ENCODE assay signal across 23 mouse cellular contexts in genomic region chr1:162328673-162329072, GRCm38 (mm10).
DNase-seq lines count a peak whose midpoint lies in the region; ATAC-seq and TF ChIP-seq lines count a peak whose summit lies in the region.
"Had no signal": no experiment of that assay in that cellular context is flagged by ENCODE, and none has a peak within 500 bp of the region (broad histone marks: within the 10 kb centered on the region; RNA-seq: fewer than 3 reads in every experiment).

No protein-coding gene starts in this region.

- no peak for TF ChIP-seq CTCF in hindbrain, postnatal 0 days (IDR thresholded peaks at IDR 0.05; ENCODE audit: low read depth)

- 55% methylated on average over 4 of the region's 4 CpGs for WGBS in forebrain, embryonic 13.5 days
- WGBS in forebrain, embryonic 15.5 days: 57% methylated on average over 4 of the region's 4 CpGs
- WGBS in hindbrain, postnatal 0 days: 68% methylated on average over 4 of the region's 4 CpGs
- 74% methylated on average over 4 of the region's 4 CpGs for WGBS in hindbrain, embryonic 13.5 days
- WGBS in limb, embryonic 11.5 days: 47% methylated on average over 4 of the region's 4 CpGs

- H3K27me3 ChIP-seq in forebrain, embryonic 13.5 days: no peaks in the 10 kb centered on the region
- H3K27me3 ChIP-seq in forebrain, embryonic 15.5 days: no peaks in the 10 kb centered on the region
- H3K27me3 ChIP-seq in hindbrain, postnatal 0 days (ENCODE audit: insufficient read depth, low read length): no peaks in the 10 kb centered on the region
- H3K27me3 ChIP-seq in hindbrain, embryonic 13.5 days: no peaks in the 10 kb centered on the region
- no peaks in the 10 kb centered on the region for H3K27me3 ChIP-seq in limb, embryonic 11.5 days (ENCODE audit: control insufficient read depth, insufficient read depth, low read length)
- H3K27me3 ChIP-seq: heart, embryonic 13.5 days; liver, embryonic 15.5 days; lung, embryonic 15.5 days; neural tube, embryonic 15.5 days had no signal

- H3K36me3 ChIP-seq in forebrain, embryonic 13.5 days (ENCODE audit: poor library complexity, severe bottlenecking): no peaks in the 10 kb centered on the region
- H3K36me3 ChIP-seq in forebrain, embryonic 15.5 days: no peaks in the 10 kb centered on the region
- no peaks in the 10 kb centered on the region for H3K36me3 ChIP-seq in hindbrain, postnatal 0 days (ENCODE audit: insufficient read depth, low read length)
- H3K36me3 ChIP-seq in hindbrain, embryonic 13.5 days: no peaks in the 10 kb centered on the region
- H3K36me3 ChIP-seq in limb, embryonic 11.5 days (ENCODE audit: control insufficient read depth, insufficient read depth, low read length): no peaks in the 10 kb centered on the region
- H3K36me3 ChIP-seq: heart, embryonic 13.5 days; liver, embryonic 15.5 days; lung, embryonic 15.5 days; neural tube, embryonic 15.5 days had no signal

- peak; percentile 42; the same call in 1 of the 2 replicates for ATAC-seq in forebrain, embryonic 13.5 days
- no peak for ATAC-seq in forebrain, embryonic 15.5 days (replicated peaks)
- ATAC-seq in hindbrain, postnatal 0 days: peak; percentile 32; the same call in 1 of the 2 replicates
- no peak; the same call in none of the 2 replicates for ATAC-seq in hindbrain, embryonic 13.5 days (ENCODE audit: low FRiP score)
- ATAC-seq in limb, embryonic 11.5 days (ENCODE audit: insufficient number of reproducible peaks, low FRiP score, low TSS enrichment, low read depth): no peak
- no peak for ATAC-seq in activated CD4-positive, CD25-positive, alpha-beta regulatory T cell, adult 4 months
- ATAC-seq: CD4-positive, CD25-positive, alpha-beta regulatory T cell, adult 4 months; intestine, postnatal 0 days had no signal

- H3K4me3 ChIP-seq in forebrain, embryonic 13.5 days: no peak overlapping the region
- H3K4me3 ChIP-seq in forebrain, embryonic 15.5 days: no peak overlapping the region
- H3K4me3 ChIP-seq in hindbrain, postnatal 0 days (ENCODE audit: low read length): no peak overlapping the region
- H3K4me3 ChIP-seq in hindbrain, embryonic 13.5 days: no peak overlapping the region
- no peak overlapping the region for H3K4me3 ChIP-seq in limb, embryonic 11.5 days (ENCODE audit: low read depth, low read length)
- H3K4me3 ChIP-seq: heart, embryonic 13.5 days; liver, embryonic 15.5 days; lung, embryonic 15.5 days; neural tube, embryonic 15.5 days had no signal

- no peaks in the 10 kb centered on the region for H3K9me3 ChIP-seq in forebrain, embryonic 13.5 days (replicated peaks)
- no peaks in the 10 kb centered on the region for H3K9me3 ChIP-seq in forebrain, embryonic 15.5 days
- no peaks in the 10 kb centered on the region for H3K9me3 ChIP-seq in hindbrain, postnatal 0 days (ENCODE audit: low read length)
- no peaks in the 10 kb centered on the region for H3K9me3 ChIP-seq in hindbrain, embryonic 13.5 days
- no peaks in the 10 kb centered on the region; the same call in 1 of the 2 replicates for H3K9me3 ChIP-seq in limb, embryonic 11.5 days (ENCODE audit: control insufficient read depth, low read length)
- H3K9me3 ChIP-seq: heart, embryonic 13.5 days; liver, embryonic 15.5 days; lung, embryonic 15.5 days; neural tube, embryonic 15.5 days had no signal

- no peak for DNase-seq in hindbrain, postnatal 0 days (ENCODE audit: low spot score)
- DNase-seq in limb, embryonic 11.5 days (ENCODE audit: low spot score): peak; percentile 21
- no peak for DNase-seq in urinary bladder, postnatal 14 days (ENCODE audit: low spot score)
- DNase-seq: adrenal gland, adult 8-10 months; cerebellum, adult 11-12 months; cerebellum, postnatal 10 days; kidney, postnatal 36 days; layer of hippocampus, postnatal 36 days; liver; lung, postnatal 4 days; right cerebral cortex, adult 18-20 months; thymus, adult 18-20 months; thymus, postnatal 4 days had no signal

- H3K4me2 ChIP-seq in forebrain, embryonic 13.5 days: no peak overlapping the region
- no peak overlapping the region for H3K4me2 ChIP-seq in forebrain, embryonic 15.5 days (replicated peaks)
- no peak overlapping the region for H3K4me2 ChIP-seq in hindbrain, postnatal 0 days (ENCODE audit: low read depth, low read length)
- H3K4me2 ChIP-seq in hindbrain, embryonic 13.5 days: no peak overlapping the region
- no peak overlapping the region for H3K4me2 ChIP-seq in limb, embryonic 11.5 days (ENCODE audit: low read depth, severe bottlenecking)
- H3K4me2 ChIP-seq: heart, embryonic 13.5 days; liver, embryonic 15.5 days; lung, embryonic 15.5 days; neural tube, embryonic 15.5 days had no signal

- no peak overlapping the region for H3K27ac ChIP-seq in forebrain, embryonic 13.5 days
- H3K27ac ChIP-seq in forebrain, embryonic 15.5 days (replicated peaks): no peak overlapping the region
- H3K27ac ChIP-seq in hindbrain, postnatal 0 days: no peak overlapping the region
- H3K27ac ChIP-seq in hindbrain, embryonic 13.5 days: no peak overlapping the region
- peak overlapping the region; percentile 42; the same call in 1 of the 2 replicates for H3K27ac ChIP-seq in limb, embryonic 11.5 days (replicated peaks; ENCODE audit: low read depth, low read length)
- H3K27ac ChIP-seq: heart, embryonic 13.5 days; liver, embryonic 15.5 days; lung, embryonic 15.5 days; neural tube, embryonic 15.5 days had no signal

- no peak overlapping the region for H3K9ac ChIP-seq in forebrain, embryonic 13.5 days
- no peak overlapping the region for H3K9ac ChIP-seq in forebrain, embryonic 15.5 days (replicated peaks)
- no peak overlapping the region for H3K9ac ChIP-seq in hindbrain, postnatal 0 days (replicated peaks; ENCODE audit: low read length)
- H3K9ac ChIP-seq in hindbrain, embryonic 13.5 days: no peak overlapping the region
- H3K9ac ChIP-seq in limb, embryonic 11.5 days (ENCODE audit: low read length): no peak overlapping the region
- H3K9ac ChIP-seq: heart, embryonic 13.5 days; liver, embryonic 15.5 days; lung, embryonic 15.5 days; neural tube, embryonic 15.5 days had no signal

- peaks cover 6% of the 10 kb centered on the region; the same call in 1 of the 2 replicates for H3K4me1 ChIP-seq in forebrain, embryonic 13.5 days
- H3K4me1 ChIP-seq in forebrain, embryonic 15.5 days: peaks cover 6% of the 10 kb centered on the region; the same call in 1 of the 2 replicates
- H3K4me1 ChIP-seq in hindbrain, postnatal 0 days (ENCODE audit: insufficient read depth, low read length): no peaks in the 10 kb centered on the region
- H3K4me1 ChIP-seq in hindbrain, embryonic 13.5 days (replicated peaks): peaks cover 11% of the 10 kb centered on the region; the same call in 1 of the 2 replicates
- peaks cover 6% of the 10 kb centered on the region; the same call in 1 of the 2 replicates for H3K4me1 ChIP-seq in limb, embryonic 11.5 days (ENCODE audit: control insufficient read depth, insufficient read depth, low read length)
- H3K4me1 ChIP-seq: heart, embryonic 13.5 days; liver, embryonic 15.5 days; lung, embryonic 15.5 days; neural tube, embryonic 15.5 days had no signal

Comparison
In these comparisons a context has a peak if more than half of its experiments do, and no peak if none do; other contexts are left out.
1. ATAC-seq: peak in forebrain, embryonic 13.5 days (single experiment) and hindbrain, postnatal 0 days (single experiment); none in forebrain, embryonic 15.5 days (single experiment), hindbrain, embryonic 13.5 days (single experiment), limb, embryonic 11.5 days (single experiment) and activated CD4-positive, CD25-positive, alpha-beta regulatory T cell, adult 4 months (single experiment).